Mouse (Mus musculus): ENCODE results near the gene Frs2. TPM values are rescaled to one million over a fixed set of nuclear protein-coding genes. Genes with fewer than 3 reads are reported as not detected.
"Not testable (repeated sequence)": the region's sequence is repeated elsewhere in the genome, so short reads cannot be mapped to it uniquely, and the experiment has no call there.

Gene Frs2
- polyA plus RNA-seq, 1 experiment from 2014 or later: 27.0 TPM

- Histone ChIP-seq H3K36me3 (replicated peaks; ENCODE audit: control insufficient read depth, insufficient read depth) (peaks cover 9% of the 10 kb centered on the region), H3K9ac (0 out of 2 replicates have a peak within 1 kb of the TSS, but pooled peaks have one; percentile 24), H3K27ac (no peak within 1 kb of the TSS), H3K27me3 (ENCODE audit: control insufficient read depth, insufficient read depth, low read length) (no peaks in the 10 kb centered on the region), H3K4me2 (replicated peaks) (peak within 1 kb of the TSS; percentile 34), H3K9me3 (ENCODE audit: control insufficient read depth, low read length) (no peaks in the 10 kb centered on the region), H3K4me3 (replicated peaks; ENCODE audit: low read length) (0 out of 2 replicates have a peak within 1 kb of the TSS, but pooled peaks have one; percentile 6), H3K4me1 (replicated peaks; ENCODE audit: control insufficient read depth, insufficient read depth, low read length) (0 out of 2 replicates have a peak, but pooled peaks cover 4% of the 10 kb centered on the region)
- WGBS: 42% methylated on average over 40 of the region's 40 CpGs
- no peak for ATAC-seq (ENCODE audit: low FRiP score)
- DNase-seq (ENCODE audit: low spot score): no peak
Observed at GRCm38 (mm10) chr10:117045175-117046056, 102.9 kb downstream of the Frs2 start, which contains the start of gene Lrrc10. TSS of gene Lrrc10 (plus strand) at chr10:117045341.

GRCm38 (mm10) chr10:117043497-117044166 is 104.7 kb downstream of the Frs2 start:
- not testable (repeated sequence) for DNase-seq (ENCODE audit: low spot score); H3K27ac ChIP-seq; H3K4me3 ChIP-seq (replicated peaks; ENCODE audit: low read length); H3K27me3 ChIP-seq (ENCODE audit: control insufficient read depth, insufficient read depth, low read length); H3K9me3 ChIP-seq (ENCODE audit: control insufficient read depth, low read length); H3K36me3 ChIP-seq (replicated peaks; ENCODE audit: control insufficient read depth, insufficient read depth); ATAC-seq (ENCODE audit: low FRiP score); H3K4me1 ChIP-seq (replicated peaks; ENCODE audit: control insufficient read depth, insufficient read depth, low read length); H3K9ac ChIP-seq; H3K4me2 ChIP-seq (replicated peaks)
- WGBS: 68% methylated on average over 13 of the region's 16 CpGs

- no peaks in the 10 kb centered on the region for H3K9me3 ChIP-seq (ENCODE audit: control insufficient read depth, low read length)
- H3K36me3 ChIP-seq (replicated peaks; ENCODE audit: control insufficient read depth, insufficient read depth): no peaks in the 10 kb centered on the region
- DNase-seq (ENCODE audit: low spot score) (no peak), ATAC-seq (ENCODE audit: low FRiP score) (no peak)
- 0 out of 2 replicates have a peak, but pooled peaks cover 4% of the 10 kb centered on the region for H3K4me1 ChIP-seq (replicated peaks; ENCODE audit: control insufficient read depth, insufficient read depth, low read length)
- H3K4me2 ChIP-seq (replicated peaks): no peak overlapping the region
- H3K4me3 ChIP-seq (replicated peaks; ENCODE audit: low read length): no peak overlapping the region
- H3K27ac ChIP-seq: no peak overlapping the region
- 86% methylated on average over 14 of the region's 14 CpGs for WGBS
- H3K27me3 ChIP-seq (ENCODE audit: control insufficient read depth, insufficient read depth, low read length): no peaks in the 10 kb centered on the region
- H3K9ac ChIP-seq: no peak overlapping the region
Observed at GRCm38 (mm10) chr10:117042295-117042694, 106.0 kb downstream of the Frs2 start.

- DNase-seq (ENCODE audit: low spot score): peak; percentile 55
- Histone ChIP-seq H3K9ac (no peak overlapping the region), H3K4me1 (replicated peaks; ENCODE audit: control insufficient read depth, insufficient read depth, low read length) (0 out of 2 replicates have a peak, but pooled peaks cover 2% of the 10 kb centered on the region), H3K27me3 (ENCODE audit: control insufficient read depth, insufficient read depth, low read length) (no peaks in the 10 kb centered on the region), H3K36me3 (replicated peaks; ENCODE audit: control insufficient read depth, insufficient read depth) (no peaks in the 10 kb centered on the region), H3K4me3 (replicated peaks; ENCODE audit: low read length) (no peak overlapping the region), H3K4me2 (replicated peaks) (no peak overlapping the region), H3K27ac (no peak overlapping the region), H3K9me3 (ENCODE audit: control insufficient read depth, low read length) (no peaks in the 10 kb centered on the region)
- no peak for ATAC-seq (ENCODE audit: low FRiP score)
- WGBS: 76% methylated on average over 6 of the region's 6 CpGs
Observed at GRCm38 (mm10) chr10:117040355-117040754, 108.0 kb downstream of the Frs2 start.

GRCm38 (mm10) chr10:117033785-117034184 is 114.5 kb downstream of the Frs2 start:
- no peaks in the 10 kb centered on the region for H3K9me3 ChIP-seq (ENCODE audit: control insufficient read depth, low read length)
- H3K4me3 ChIP-seq (replicated peaks; ENCODE audit: low read length): no peak overlapping the region
- 23% methylated on average over 8 of the region's 8 CpGs for WGBS
- H3K27ac ChIP-seq: no peak overlapping the region
- no peaks in the 10 kb centered on the region for H3K27me3 ChIP-seq (ENCODE audit: control insufficient read depth, insufficient read depth, low read length)
- H3K4me1 ChIP-seq (replicated peaks; ENCODE audit: control insufficient read depth, insufficient read depth, low read length): no peaks in the 10 kb centered on the region
- no peak overlapping the region for H3K4me2 ChIP-seq (replicated peaks)
- ATAC-seq (ENCODE audit: low FRiP score): no peak
- H3K9ac ChIP-seq: no peak overlapping the region
- peak; percentile 79 for DNase-seq (ENCODE audit: low spot score)
- no peaks in the 10 kb centered on the region for H3K36me3 ChIP-seq (replicated peaks; ENCODE audit: control insufficient read depth, insufficient read depth)

GRCm38 (mm10) chr10:117031160-117031559 is 117.2 kb downstream of the Frs2 start:
- H3K9ac ChIP-seq: no peak overlapping the region
- H3K9me3 ChIP-seq (ENCODE audit: control insufficient read depth, low read length): no peaks in the 10 kb centered on the region
- no peaks in the 10 kb centered on the region for H3K27me3 ChIP-seq (ENCODE audit: control insufficient read depth, insufficient read depth, low read length)
- no peak overlapping the region for H3K27ac ChIP-seq
- H3K4me3 ChIP-seq (replicated peaks; ENCODE audit: low read length): no peak overlapping the region
- H3K36me3 ChIP-seq (replicated peaks; ENCODE audit: control insufficient read depth, insufficient read depth): no peaks in the 10 kb centered on the region
- 96% methylated on average over 3 of the region's 3 CpGs for WGBS
- no peak overlapping the region for H3K4me2 ChIP-seq (replicated peaks)
- no peak for DNase-seq (ENCODE audit: low spot score)
- H3K4me1 ChIP-seq (replicated peaks; ENCODE audit: control insufficient read depth, insufficient read depth, low read length): no peaks in the 10 kb centered on the region
- no peak for ATAC-seq (ENCODE audit: low FRiP score)

- no peak for DNase-seq (ENCODE audit: low spot score)
- Histone ChIP-seq H3K9ac (no peak overlapping the region), H3K4me3 (replicated peaks; ENCODE audit: low read length) (no peak overlapping the region), H3K27ac (no peak overlapping the region), H3K9me3 (ENCODE audit: control insufficient read depth, low read length) (no peaks in the 10 kb centered on the region), H3K4me2 (replicated peaks) (no peak overlapping the region), H3K27me3 (ENCODE audit: control insufficient read depth, insufficient read depth, low read length) (no peaks in the 10 kb centered on the region), H3K36me3 (replicated peaks; ENCODE audit: control insufficient read depth, insufficient read depth) (no peaks in the 10 kb centered on the region), H3K4me1 (replicated peaks; ENCODE audit: control insufficient read depth, insufficient read depth, low read length) (peaks cover under 1% of the 10 kb centered on the region; the same call in 1 of the 2 replicates)
- WGBS: 78% methylated on average over 8 of the region's 8 CpGs
- no peak for ATAC-seq (ENCODE audit: low FRiP score)
Observed at GRCm38 (mm10) chr10:117026176-117026575, 122.2 kb downstream of the Frs2 start.

GRCm38 (mm10) chr10:117025776-117026175 is 122.6 kb downstream of the Frs2 start:
- H3K36me3 ChIP-seq (replicated peaks; ENCODE audit: control insufficient read depth, insufficient read depth); DNase-seq (ENCODE audit: low spot score); ATAC-seq (ENCODE audit: low FRiP score); H3K27me3 ChIP-seq (ENCODE audit: control insufficient read depth, insufficient read depth, low read length); H3K9ac ChIP-seq; H3K4me2 ChIP-seq (replicated peaks); H3K27ac ChIP-seq; H3K4me3 ChIP-seq (replicated peaks; ENCODE audit: low read length); H3K4me1 ChIP-seq (replicated peaks; ENCODE audit: control insufficient read depth, insufficient read depth, low read length); H3K9me3 ChIP-seq (ENCODE audit: control insufficient read depth, low read length): not testable (repeated sequence)

GRCm38 (mm10) chr10:117023693-117024092 is 124.6 kb downstream of the Frs2 start:
- Histone ChIP-seq H3K9me3 (ENCODE audit: control insufficient read depth, low read length) (no peaks in the 10 kb centered on the region), H3K4me2 (replicated peaks) (no peak overlapping the region), H3K27ac (no peak overlapping the region), H3K4me3 (replicated peaks; ENCODE audit: low read length) (no peak overlapping the region), H3K9ac (no peak overlapping the region), H3K36me3 (replicated peaks; ENCODE audit: control insufficient read depth, insufficient read depth) (no peaks in the 10 kb centered on the region), H3K4me1 (replicated peaks; ENCODE audit: control insufficient read depth, insufficient read depth, low read length) (peaks cover 4% of the 10 kb centered on the region; the same call in 1 of the 2 replicates), H3K27me3 (ENCODE audit: control insufficient read depth, insufficient read depth, low read length) (no peaks in the 10 kb centered on the region)
- no peak for DNase-seq (ENCODE audit: low spot score)
- WGBS: 74% methylated on average over 16 of the region's 16 CpGs
- no peak for ATAC-seq (ENCODE audit: low FRiP score)

Measured in hindbrain, embryonic 14.5 days (tissue).